Mouse (Mus musculus): ENCODE data around the gene 3425401B19Rik. TPM values are rescaled to one million over a fixed set of nuclear protein-coding genes. Genes with fewer than 3 reads are reported as not detected.

3425401B19Rik gene
- polyA plus RNA-seq, 1 experiment from 2014 or later: 0.61 TPM

- H3K9me3 ChIP-seq: no peaks in the 10 kb centered on the region
- DNase-seq (ENCODE audit: low spot score): no peak
- WGBS: 88% methylated on average over 2 of the region's 2 CpGs
- H3K36me3 ChIP-seq (replicated peaks): no peaks in the 10 kb centered on the region
- peaks cover 23% of the 10 kb centered on the region for H3K4me1 ChIP-seq
- H3K4me3 ChIP-seq: no peak overlapping the region
- H3K27me3 ChIP-seq (replicated peaks; ENCODE audit: low read depth, poor library complexity, severe bottlenecking): no peaks in the 10 kb centered on the region
- no peak overlapping the region for H3K27ac ChIP-seq (replicated peaks)
Observed at GRCm38 (mm10) chr14:32696344-32696743, 11.3 kb upstream of the 3425401B19Rik start.

DNA sequence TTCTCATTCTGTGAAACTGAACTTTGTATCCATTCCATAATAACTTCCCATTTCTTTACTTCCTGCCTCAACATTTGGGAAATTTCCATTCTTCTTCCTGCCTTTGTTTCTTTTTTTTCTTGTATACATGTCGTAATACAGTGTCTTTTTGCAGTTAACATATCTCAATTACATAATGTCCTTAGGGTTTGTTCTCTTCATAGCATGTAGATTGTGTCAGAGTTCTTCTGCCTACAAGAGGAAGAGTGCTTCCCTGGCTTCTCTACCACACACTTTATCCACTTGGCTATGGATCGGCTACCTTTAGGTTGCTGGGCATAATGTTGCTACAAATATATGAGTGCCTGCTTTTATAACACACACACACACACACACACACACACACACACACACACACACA lies 10.8 kb upstream of the 3425401B19Rik start:
- Histone ChIP-seq H3K27ac (replicated peaks) (no peak overlapping the region), H3K4me3 (no peak overlapping the region), H3K4me1 (peaks cover 18% of the 10 kb centered on the region), H3K36me3 (replicated peaks) (no peaks in the 10 kb centered on the region), H3K27me3 (replicated peaks; ENCODE audit: low read depth, poor library complexity, severe bottlenecking) (no peaks in the 10 kb centered on the region), H3K9me3 (no peaks in the 10 kb centered on the region)
- WGBS: 87% methylated on average over 2 of the region's 2 CpGs
- no peak for DNase-seq (ENCODE audit: low spot score)

DNA sequence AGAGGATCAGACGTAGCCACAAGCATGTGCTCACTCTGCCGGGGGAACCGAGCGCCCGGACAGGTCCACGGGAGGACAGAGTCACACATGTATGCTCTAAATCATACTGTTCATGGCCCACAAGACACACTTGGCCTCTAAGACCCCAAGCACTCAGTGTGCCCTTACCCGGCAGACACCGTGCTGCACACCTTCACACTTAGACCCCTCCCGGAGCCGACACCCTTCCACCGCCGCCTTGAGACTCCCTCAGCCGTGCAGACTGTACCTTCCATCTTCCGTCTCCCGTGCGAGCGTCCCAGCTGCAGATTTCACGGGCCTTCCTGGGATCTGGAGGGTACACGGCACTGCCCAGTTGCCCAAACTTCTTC lies 373 bp downstream of the 3425401B19Rik start:
- H3K27ac ChIP-seq (replicated peaks): peak overlapping the region; percentile 48; the same call in 1 of the 2 replicates
- H3K4me1 ChIP-seq: peaks cover 44% of the 10 kb centered on the region
- no peaks in the 10 kb centered on the region for H3K9me3 ChIP-seq
- no peaks in the 10 kb centered on the region for H3K36me3 ChIP-seq (replicated peaks)
- no peak overlapping the region for H3K4me3 ChIP-seq
- peak; percentile 19 for DNase-seq (ENCODE audit: low spot score)
- H3K27me3 ChIP-seq (replicated peaks; ENCODE audit: low read depth, poor library complexity, severe bottlenecking): no peaks in the 10 kb centered on the region
- 74% methylated on average over 19 of the region's 19 CpGs for WGBS

DNA sequence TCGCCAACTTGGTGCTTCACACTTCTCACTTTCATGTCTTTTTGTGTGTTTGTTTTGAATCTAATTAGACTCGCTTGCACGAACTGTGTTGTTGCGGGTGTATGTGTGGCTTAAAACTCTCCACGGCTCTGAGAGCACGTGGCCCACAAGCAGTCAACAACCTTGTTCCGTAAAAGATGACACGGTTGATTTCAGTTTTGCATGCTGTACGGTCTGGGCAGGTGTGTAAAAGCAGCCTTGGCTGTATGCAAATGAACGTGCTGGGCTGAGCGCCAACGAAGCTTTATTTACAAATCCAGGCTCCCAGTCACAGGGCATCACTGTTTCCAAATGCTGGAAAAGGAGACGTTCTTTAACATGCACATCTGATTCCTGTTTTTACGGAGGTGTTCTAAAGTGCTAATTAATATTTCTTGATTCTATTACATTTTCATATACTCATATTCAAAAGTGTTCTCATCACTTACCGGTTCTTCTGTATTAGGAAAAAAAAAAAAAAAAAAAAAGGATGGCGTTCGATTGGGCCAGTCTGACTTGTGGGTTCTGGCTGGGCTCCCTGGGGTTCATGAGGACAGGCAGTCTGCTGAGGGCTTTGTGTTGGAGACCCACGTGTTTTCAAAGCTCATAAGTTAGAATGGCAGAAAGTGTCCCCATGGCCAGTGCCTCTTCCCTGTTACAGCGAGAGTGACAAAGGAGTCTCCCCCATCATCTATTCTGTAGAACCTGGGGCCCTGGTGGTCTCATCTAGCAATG lies 935 bp downstream of the 3425401B19Rik start:
- H3K36me3 ChIP-seq (replicated peaks): no peaks in the 10 kb centered on the region
- H3K27me3 ChIP-seq (replicated peaks; ENCODE audit: low read depth, poor library complexity, severe bottlenecking): no peaks in the 10 kb centered on the region
- no peak overlapping the region; the same call in 1 of the 2 replicates for H3K27ac ChIP-seq (replicated peaks)
- DNase-seq (ENCODE audit: low spot score): no peak
- H3K4me1 ChIP-seq: peaks cover 44% of the 10 kb centered on the region
- no peaks in the 10 kb centered on the region for H3K9me3 ChIP-seq
- WGBS: 65% methylated on average over 19 of the region's 19 CpGs
- H3K4me3 ChIP-seq: no peak overlapping the region

- DNase-seq (ENCODE audit: low spot score): peak; percentile 36
- Histone ChIP-seq H3K27ac (replicated peaks) (no peak overlapping the region; the same call in 1 of the 2 replicates), H3K36me3 (replicated peaks) (no peaks in the 10 kb centered on the region), H3K27me3 (replicated peaks; ENCODE audit: low read depth, poor library complexity, severe bottlenecking) (no peaks in the 10 kb centered on the region), H3K9me3 (no peaks in the 10 kb centered on the region), H3K4me1 (peaks cover 44% of the 10 kb centered on the region), H3K4me3 (no peak overlapping the region)
- WGBS: 40% methylated on average over 19 of the region's 19 CpGs
Observed at GRCm38 (mm10) chr14:32683251-32683838, 1.7 kb downstream of the 3425401B19Rik start.

DNA sequence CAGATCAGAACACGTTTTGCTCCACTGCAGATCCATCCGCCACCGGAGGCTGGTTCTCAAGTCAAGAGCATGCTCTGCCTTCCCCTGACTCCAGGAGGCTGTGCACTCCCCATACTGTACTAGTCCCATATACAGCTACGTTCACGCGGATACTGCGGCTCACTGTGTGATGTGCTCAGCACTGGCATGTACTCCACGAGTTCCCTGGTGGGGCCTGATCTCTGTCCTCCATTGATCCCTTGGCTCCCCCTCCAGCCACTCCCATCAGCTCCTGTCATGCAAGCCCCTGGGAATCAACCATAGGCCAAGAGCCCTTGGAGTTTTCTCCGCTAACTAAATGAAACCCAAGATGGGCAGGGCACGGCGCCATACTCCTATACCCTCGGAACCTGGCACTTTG lies 2.6 kb downstream of the 3425401B19Rik start:
- 91% methylated on average over 12 of the region's 12 CpGs for WGBS
- Histone ChIP-seq H3K27ac (replicated peaks) (no peak overlapping the region), H3K27me3 (replicated peaks; ENCODE audit: low read depth, poor library complexity, severe bottlenecking) (no peaks in the 10 kb centered on the region), H3K9me3 (no peaks in the 10 kb centered on the region), H3K36me3 (replicated peaks) (no peaks in the 10 kb centered on the region), H3K4me3 (no peak overlapping the region), H3K4me1 (peaks cover 44% of the 10 kb centered on the region)
- DNase-seq (ENCODE audit: low spot score): no peak

DNA sequence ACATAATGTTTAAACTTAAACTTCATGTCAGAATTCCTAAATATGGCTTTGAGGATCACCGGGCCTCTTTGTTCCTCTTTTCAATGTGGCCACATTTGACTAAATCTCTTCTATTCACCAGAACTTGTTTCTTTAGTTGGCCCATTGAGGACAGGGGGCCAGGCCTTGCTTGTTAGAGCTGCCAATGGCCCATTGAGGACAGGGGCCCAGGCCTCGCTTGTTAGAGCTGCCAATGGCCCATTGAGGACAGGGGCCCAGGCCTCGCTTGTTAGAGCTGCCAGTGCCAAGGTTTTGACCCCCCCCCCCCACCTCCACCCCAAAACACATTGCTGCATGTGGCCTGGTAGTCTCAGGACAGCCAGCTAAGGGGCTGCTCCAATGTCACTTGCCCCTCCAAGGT lies 3.5 kb downstream of the 3425401B19Rik start:
- Histone ChIP-seq H3K36me3 (replicated peaks) (no peaks in the 10 kb centered on the region), H3K9me3 (no peaks in the 10 kb centered on the region), H3K4me3 (no peak overlapping the region), H3K4me1 (peaks cover 37% of the 10 kb centered on the region), H3K27ac (replicated peaks) (no peak overlapping the region), H3K27me3 (replicated peaks; ENCODE audit: low read depth, poor library complexity, severe bottlenecking) (no peaks in the 10 kb centered on the region)
- WGBS: 75% methylated on average over 3 of the region's 3 CpGs
- no peak for DNase-seq (ENCODE audit: low spot score)

DNA sequence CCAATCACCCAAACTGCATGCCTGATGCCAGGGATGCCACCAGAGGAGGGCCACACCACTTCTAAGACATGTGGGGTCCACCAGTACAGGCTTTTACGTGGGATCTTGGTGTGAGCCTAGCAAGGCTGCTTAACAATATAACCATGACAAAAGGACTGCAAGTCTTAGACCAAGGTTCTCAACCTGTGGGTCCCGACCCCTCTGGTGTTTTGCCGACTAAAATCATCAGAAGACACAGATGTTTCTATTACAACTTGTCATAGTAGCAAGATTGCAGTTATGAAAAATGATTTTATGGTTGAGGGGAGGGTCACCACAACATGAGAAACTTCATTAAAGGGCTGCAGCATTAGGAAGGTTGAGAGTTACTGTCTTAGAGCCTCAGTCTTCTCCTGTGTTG lies 6.5 kb downstream of the 3425401B19Rik start:
- DNase-seq (ENCODE audit: low spot score): no peak
- WGBS: 75% methylated on average over 3 of the region's 3 CpGs

DNA sequence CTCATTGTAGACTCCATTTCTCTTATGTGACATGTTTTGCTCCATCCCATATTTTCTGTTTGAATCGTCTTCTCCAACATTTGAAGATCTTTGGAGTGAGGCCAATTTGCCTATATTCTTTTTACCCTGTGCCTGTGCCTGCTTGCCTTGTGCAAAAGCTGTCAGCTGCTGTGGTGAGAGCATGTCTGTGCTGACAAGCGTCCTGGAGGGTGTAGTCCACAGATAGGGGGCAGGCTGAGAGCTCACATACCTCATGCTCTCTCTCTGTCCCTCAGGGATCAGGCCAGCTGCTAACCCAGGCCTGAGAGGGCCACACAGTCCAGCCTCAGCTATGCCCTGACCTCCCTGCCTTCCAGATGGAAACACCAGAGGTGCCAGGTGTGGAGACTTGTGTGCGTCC lies 11.9 kb downstream of the 3425401B19Rik start:
- Histone ChIP-seq H3K4me3 (no peak overlapping the region), H3K9me3 (no peaks in the 10 kb centered on the region), H3K27me3 (replicated peaks; ENCODE audit: low read depth, poor library complexity, severe bottlenecking) (no peaks in the 10 kb centered on the region), H3K27ac (replicated peaks) (no peak overlapping the region), H3K4me1 (no peaks in the 10 kb centered on the region), H3K36me3 (replicated peaks) (no peaks in the 10 kb centered on the region)
- DNase-seq (ENCODE audit: low spot score): no peak
- WGBS: 65% methylated on average over 3 of the region's 3 CpGs

More for the DNA sequence above, 6.5 kb downstream of the 3425401B19Rik start:
- peaks cover 11% of the 10 kb centered on the region for H3K4me1 ChIP-seq
- no peak overlapping the region for H3K4me3 ChIP-seq
- no peaks in the 10 kb centered on the region for H3K9me3 ChIP-seq
- no peaks in the 10 kb centered on the region for H3K27me3 ChIP-seq (replicated peaks; ENCODE audit: low read depth, poor library complexity, severe bottlenecking)
- H3K36me3 ChIP-seq (replicated peaks): no peaks in the 10 kb centered on the region
- no peak overlapping the region for H3K27ac ChIP-seq (replicated peaks)

- 89% methylated on average over 6 of the region's 6 CpGs for WGBS
- DNase-seq (ENCODE audit: low spot score): no peak
Observed at GRCm38 (mm10) chr14:32663099-32663498, 22.0 kb downstream of the 3425401B19Rik start.

DNA sequence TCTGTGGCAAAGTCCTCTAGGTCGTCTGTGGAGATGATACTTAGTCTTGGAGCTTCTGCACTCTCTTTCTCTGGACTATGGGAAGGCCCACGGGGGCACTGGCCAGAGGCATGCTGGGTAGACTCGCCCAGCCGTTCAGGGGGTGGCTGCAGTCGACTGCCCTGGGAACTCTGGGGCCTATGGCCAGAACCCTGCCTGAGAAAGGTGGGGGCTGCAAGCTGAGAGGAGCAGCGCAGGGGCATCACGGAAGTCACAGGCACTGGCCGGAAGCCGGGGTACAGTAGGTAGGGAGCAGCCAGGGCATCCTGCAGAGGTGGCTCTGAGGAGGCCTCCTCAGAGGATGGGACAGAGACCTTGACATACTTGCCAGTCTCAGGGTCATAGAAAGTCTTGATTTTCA lies 25.3 kb downstream of the 3425401B19Rik start:
- no peaks in the 10 kb centered on the region for H3K9me3 ChIP-seq
- H3K4me1 ChIP-seq: peaks cover 10% of the 10 kb centered on the region
- peaks cover 21% of the 10 kb centered on the region for H3K27me3 ChIP-seq (replicated peaks; ENCODE audit: low read depth, poor library complexity, severe bottlenecking)
- no peak overlapping the region for H3K27ac ChIP-seq (replicated peaks)
- DNase-seq (ENCODE audit: low spot score): no peak
- H3K36me3 ChIP-seq (replicated peaks): no peaks in the 10 kb centered on the region
- 80% methylated on average over 9 of the region's 9 CpGs for WGBS
- H3K4me3 ChIP-seq: no peak overlapping the region

More at GRCm38 (mm10) chr14:32663099-32663498, 22.0 kb downstream of the 3425401B19Rik start:
- H3K4me1 ChIP-seq: peaks cover 10% of the 10 kb centered on the region
- no peak overlapping the region for H3K27ac ChIP-seq (replicated peaks)
- H3K4me3 ChIP-seq: no peak overlapping the region
- no peaks in the 10 kb centered on the region for H3K36me3 ChIP-seq (replicated peaks)
- H3K9me3 ChIP-seq: no peaks in the 10 kb centered on the region
- peaks cover 21% of the 10 kb centered on the region for H3K27me3 ChIP-seq (replicated peaks; ENCODE audit: low read depth, poor library complexity, severe bottlenecking)

GRCm38 (mm10) chr14:32638485-32638884 lies 46.6 kb downstream of the 3425401B19Rik start:
- 84% methylated on average over 2 of the region's 2 CpGs for WGBS
- Histone ChIP-seq H3K4me3 (no peak overlapping the region), H3K4me1 (peaks cover 5% of the 10 kb centered on the region)

More at GRCm38 (mm10) chr14:32638485-32638884, 46.6 kb downstream of the 3425401B19Rik start:
- H3K9me3 ChIP-seq: no peaks in the 10 kb centered on the region
- no peaks in the 10 kb centered on the region for H3K36me3 ChIP-seq (replicated peaks)
- no peaks in the 10 kb centered on the region for H3K27me3 ChIP-seq (replicated peaks; ENCODE audit: low read depth, poor library complexity, severe bottlenecking)
- no peak for DNase-seq (ENCODE audit: low spot score)
- H3K27ac ChIP-seq (replicated peaks): no peak overlapping the region

Data from embryonic facial prominence, embryonic 10.5 days (tissue).